Mouse (Mus musculus): Measurements from ENCODE around the gene Herpud2. TPM values are rescaled to one million over a fixed set of nuclear protein-coding genes. Genes with fewer than 3 reads are reported as not detected.
A peak's percentile ranks its signal among the peaks of the same experiment; 100 is the strongest.
"Not testable (repeated sequence)": the region's sequence is repeated elsewhere in the genome, so short reads cannot be mapped to it uniquely, and the experiment has no call there.

The Herpud2 gene
- polyA plus RNA-seq, 3 experiments from 2014 or later, result 12.1 to 15.7 (median 14.6) TPM

- no peak for ATAC-seq
These were observed 7.7 kb downstream of the Herpud2 start for GRCm38 (mm10) chr9:25143950-25144349.

- no peak for ATAC-seq
These were observed 8.6 kb downstream of the Herpud2 start for GRCm38 (mm10) chr9:25142988-25143387.

- no peak for ATAC-seq
These were observed 9.6 kb downstream of the Herpud2 start for GRCm38 (mm10) chr9:25142041-25142440.

- no peak for ATAC-seq
These were observed 11.3 kb downstream of the Herpud2 start for GRCm38 (mm10) chr9:25140330-25140729.

- ATAC-seq, result no peak
These were observed 12.7 kb downstream of the Herpud2 start for GRCm38 (mm10) chr9:25138900-25139299.

- ATAC-seq, result no peak
These were observed 18.7 kb downstream of the Herpud2 start for GRCm38 (mm10) chr9:25132920-25133319.

- no peak for ATAC-seq
These were observed 19.4 kb downstream of the Herpud2 start for GRCm38 (mm10) chr9:25132253-25132652.

- ATAC-seq, result no peak
These were observed 27.6 kb downstream of the Herpud2 start for GRCm38 (mm10) chr9:25124048-25124447.

- ATAC-seq, result not testable (repeated sequence)
These were observed 28.0 kb downstream of the Herpud2 start for GRCm38 (mm10) chr9:25123590-25123989.

GRCm38 (mm10) chr9:25104638-25105037, 47.0 kb downstream of the Herpud2 start:
- ATAC-seq, result peak; percentile 80

GRCm38 (mm10) chr9:25102881-25103280, 48.7 kb downstream of the Herpud2 start:
- no peak for ATAC-seq

- no peak for ATAC-seq
These were observed 60.8 kb downstream of the Herpud2 start for GRCm38 (mm10) chr9:25090853-25091252.

- no peak for ATAC-seq
These were observed 62.5 kb downstream of the Herpud2 start, which contains the start of gene Gm10181 for GRCm38 (mm10) chr9:25089122-25089521. Gene Gm10181 (plus strand): TSS chr9:25089422.

GRCm38 (mm10) chr9:25076505-25076904, 75.1 kb downstream of the Herpud2 start:
- no peak for ATAC-seq

- no peak for ATAC-seq
These were observed 75.6 kb downstream of the Herpud2 start for GRCm38 (mm10) chr9:25075977-25076376.

- no peak for ATAC-seq
These were observed 79.0 kb downstream of the Herpud2 start for GRCm38 (mm10) chr9:25072666-25073065.

- ATAC-seq, result no peak
These were observed 92.9 kb downstream of the Herpud2 start for GRCm38 (mm10) chr9:25058726-25059125.

Other genes starting within 250 kb of the Herpud2 start
- not detected for gene Gm10181, start 62.4 kb downstream of the Herpud2 start, polyA plus RNA-seq (2017; shearing (Covaris generic))
- 100 to 1,000 TPM; 405 to 568 (median 467) TPM for gene Sept7, start 100.6 kb upstream of the Herpud2 start, polyA plus RNA-seq (2017; shearing (Covaris generic))